Mouse (Mus musculus) layer of hippocampus, postnatal 14 days (tissue): ENCODE measurements around the gene Fam83e. TPM values are rescaled to one million over a fixed set of nuclear protein-coding genes. Genes with fewer than 3 reads are reported as not detected.
A peak's percentile ranks its signal among the peaks of the same experiment; 100 is the strongest.

Experiments used
- DNase-seq, 2 experiments: peaks; one replicate each; pipeline ENCODE4 v3.0.0; 2021 to 2022; ENCODE audit warnings: low spot score in 2 of 2, mixed read lengths in 1 of 2
- total RNA-seq, 2 experiments: library from RNA; stranded (reverse); gene quantifications; 2 replicates each; pipeline ENCODE4 v1.2.3; 2021

Gene Fam83e
- total RNA-seq, 2 experiments from 2014 or later = 0.48 to 0.60 TPM

DNA sequence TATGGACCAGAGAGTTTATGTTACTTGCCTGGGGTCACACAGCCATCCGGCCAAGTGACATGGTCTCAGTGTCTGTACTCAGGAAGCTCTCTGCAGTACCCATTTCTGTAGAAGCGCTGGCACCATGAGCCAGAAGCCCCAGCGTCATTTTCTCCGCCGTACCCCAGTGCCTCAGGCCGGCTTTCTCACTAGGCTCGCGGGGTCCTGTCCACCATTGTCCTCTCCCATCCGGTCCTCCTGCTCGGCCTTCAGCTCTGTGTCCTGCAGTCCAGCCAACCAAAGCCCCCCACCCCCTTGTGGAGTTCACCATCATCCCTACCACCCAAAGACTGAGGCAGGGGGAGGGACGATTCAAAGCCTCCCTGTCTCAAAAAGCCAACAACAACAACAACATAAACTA is 19.4 kb upstream of the Fam83e start:
- DNase-seq = no peak

DNA sequence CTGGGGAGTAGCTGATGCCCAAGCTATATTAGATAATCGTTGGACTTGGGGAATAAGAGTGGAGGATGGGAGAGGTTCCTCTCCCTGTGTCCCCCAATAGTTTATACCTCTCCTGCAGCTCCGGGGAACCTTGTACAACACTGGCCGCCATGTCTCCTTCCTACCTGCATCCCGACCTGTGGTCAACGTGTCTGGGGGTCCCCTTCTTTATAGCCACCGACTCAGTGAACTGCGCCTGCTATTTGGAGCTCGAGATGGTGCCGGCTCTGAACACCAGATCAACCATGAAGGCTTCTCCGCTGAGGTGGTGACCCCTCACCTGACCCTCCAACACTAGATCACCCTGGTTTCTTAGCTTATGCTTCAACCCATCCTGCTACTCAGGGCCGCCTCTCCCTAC is 18.7 kb upstream of the Fam83e start:
- no peak for DNase-seq

DNA sequence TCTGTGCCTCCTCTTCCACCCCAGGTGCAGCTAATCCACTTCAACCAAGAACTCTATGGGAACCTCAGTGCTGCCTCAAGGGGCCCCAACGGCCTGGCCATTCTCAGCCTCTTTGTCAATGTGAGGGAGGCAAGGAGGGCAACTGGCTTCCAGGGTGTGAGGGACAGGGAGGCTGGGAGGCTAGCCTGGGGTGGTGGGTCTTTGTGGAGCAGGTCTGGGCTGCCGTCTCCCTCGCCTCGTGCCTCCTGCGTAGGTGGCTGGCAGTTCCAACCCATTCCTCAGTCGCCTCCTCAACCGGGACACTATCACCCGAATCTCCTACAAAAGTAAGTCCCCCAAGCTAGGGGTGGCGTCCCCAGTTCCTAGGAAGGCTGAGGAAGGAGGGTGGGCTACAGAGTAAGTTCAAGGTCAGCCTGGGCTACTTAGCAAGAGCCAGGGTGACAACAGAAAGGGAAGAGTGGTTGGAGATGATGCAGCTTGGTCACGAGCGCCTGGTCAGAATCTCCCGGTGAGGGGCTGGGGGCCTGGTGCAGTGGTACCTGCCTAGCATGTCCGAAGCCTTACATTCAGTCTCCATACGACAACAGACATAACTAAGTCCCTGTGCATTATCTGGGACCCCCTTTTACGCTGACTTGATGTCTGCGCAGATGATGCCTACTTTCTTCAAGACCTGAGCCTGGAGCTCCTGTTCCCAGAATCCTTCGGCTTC is 18.0 kb upstream of the Fam83e start:
- no peak for DNase-seq

DNA sequence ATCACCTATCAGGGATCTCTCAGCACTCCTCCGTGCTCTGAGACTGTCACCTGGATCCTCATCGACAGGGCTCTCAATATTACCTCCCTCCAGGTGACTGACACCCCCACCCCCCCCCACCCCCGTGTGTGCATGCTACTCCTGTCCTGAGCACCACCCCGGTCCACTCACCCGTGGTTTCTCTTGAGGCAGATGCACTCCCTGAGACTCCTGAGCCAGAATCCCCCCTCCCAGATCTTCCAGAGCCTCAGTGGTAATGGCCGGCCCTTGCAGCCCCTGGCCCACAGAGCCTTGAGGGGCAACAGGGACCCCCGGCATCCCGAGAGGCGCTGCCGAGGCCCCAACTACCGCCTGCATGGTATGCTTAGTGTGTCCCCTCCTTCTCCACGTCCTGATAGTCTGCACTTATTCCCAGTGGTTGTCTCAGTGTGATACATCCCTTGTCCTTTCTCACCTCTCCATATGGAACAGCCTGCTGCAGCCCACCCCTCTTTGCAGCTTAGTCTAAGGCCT is 17.4 kb upstream of the Fam83e start:
- no peak for DNase-seq

DNA sequence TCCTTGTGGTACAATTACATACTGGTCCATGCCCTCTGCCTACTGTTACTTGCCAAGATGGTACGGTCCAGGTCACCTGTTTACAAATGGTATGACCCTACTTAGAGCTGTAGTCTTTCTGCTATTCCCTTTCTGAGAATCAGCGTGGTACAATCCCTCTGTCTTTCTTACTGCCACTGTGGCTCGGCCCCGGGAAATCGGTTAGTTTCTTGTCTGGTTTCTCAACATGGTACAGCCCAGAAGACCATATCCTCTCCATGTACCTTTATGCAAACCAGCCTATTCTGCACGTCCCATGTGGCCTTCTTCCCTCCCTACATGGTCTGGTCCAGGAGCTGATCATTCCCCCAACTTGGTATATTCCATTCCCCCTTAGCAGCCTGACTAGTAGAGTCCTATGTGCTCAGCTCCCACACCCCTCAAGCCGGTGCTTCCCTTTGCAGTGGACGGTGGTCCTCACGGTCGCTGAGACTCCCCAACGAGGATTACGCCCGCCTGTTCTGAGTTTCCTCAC is 16.9 kb upstream of the Fam83e start:
- DNase-seq = peak; percentile 85 to 90

DNA sequence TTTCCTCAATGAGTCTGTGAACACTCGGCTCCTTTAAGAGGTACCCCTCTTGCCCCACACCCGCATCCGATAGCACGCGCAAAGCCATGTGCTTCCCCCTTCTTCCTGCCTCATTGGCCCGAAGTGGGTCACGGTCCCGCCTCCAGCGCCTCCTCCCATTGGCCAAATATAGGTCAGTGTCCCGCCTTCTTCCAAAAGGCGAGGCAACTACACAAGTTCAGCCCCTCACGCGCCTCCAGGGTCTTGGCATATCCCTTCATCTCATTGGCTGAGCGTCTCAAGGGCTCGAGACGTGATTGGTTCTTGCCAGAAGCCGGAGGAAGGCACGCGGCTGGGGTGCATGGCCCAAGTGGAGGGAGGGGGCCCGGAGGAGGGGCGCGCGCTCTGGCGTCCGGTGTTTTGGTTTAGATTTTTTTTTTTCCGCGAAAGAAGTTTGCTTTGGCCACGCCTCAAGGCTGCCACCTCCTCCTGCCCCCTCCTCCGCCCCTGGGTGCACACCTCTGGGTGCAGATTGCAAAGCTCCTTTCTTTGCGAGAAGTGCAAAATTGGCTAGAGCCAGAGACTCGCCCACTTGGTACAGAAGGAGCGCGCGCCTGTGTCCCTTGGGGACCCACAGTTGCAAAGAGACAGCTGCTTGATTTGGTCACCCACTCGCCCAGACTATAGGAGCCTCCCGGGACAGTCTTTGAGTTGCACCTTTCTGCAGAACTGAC is 16.1 kb upstream of the Fam83e start, which contains the start of gene Dbp:
TSS of gene Dbp (plus strand) at position 359 of the 713 bp plus-strand sequence.
- DNase-seq = peak; percentile 98 to 100

DNA sequence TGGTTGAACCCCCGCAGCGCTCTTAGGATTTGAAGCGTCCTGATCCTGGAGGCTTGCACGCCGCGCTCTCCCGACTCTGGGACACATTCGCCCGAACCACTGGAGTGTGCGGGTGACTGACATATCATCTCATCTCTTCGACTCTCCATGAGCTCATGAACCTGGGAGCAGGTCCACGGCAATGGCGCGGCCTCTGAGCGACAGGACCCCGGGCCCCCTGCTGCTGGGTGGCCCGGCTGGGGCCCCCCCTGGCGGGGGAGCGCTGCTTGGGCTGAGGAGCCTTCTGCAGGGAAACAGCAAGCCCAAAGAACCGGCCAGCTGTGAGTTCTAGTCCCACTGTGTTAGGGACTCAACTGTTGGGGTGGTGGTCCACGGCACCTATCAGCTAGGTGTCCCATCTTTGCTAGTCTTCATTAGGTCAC is 15.6 kb upstream of the Fam83e start:
- no peak for DNase-seq

DNA sequence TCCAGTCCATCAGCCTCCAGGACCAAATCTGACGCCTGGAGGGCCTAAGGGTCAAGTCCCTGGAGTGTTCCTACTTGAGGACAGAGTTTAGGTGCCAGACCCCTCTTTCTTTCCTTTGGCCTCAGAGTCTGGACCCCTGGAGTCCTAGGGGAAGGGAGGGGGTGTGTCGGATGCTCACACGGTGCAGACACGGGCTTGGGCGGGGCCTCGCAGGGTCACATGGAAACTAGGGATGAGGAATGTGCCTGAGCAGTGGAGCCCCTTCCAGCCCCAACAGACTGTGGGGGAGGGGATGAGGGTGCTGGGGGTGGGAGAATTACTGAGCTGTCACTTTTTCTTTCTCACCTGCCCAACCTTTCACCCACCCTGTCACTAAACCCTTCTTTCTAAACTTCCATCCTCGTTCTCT is 15.1 kb upstream of the Fam83e start:
- peak; percentile 84 to 89 for DNase-seq

DNA sequence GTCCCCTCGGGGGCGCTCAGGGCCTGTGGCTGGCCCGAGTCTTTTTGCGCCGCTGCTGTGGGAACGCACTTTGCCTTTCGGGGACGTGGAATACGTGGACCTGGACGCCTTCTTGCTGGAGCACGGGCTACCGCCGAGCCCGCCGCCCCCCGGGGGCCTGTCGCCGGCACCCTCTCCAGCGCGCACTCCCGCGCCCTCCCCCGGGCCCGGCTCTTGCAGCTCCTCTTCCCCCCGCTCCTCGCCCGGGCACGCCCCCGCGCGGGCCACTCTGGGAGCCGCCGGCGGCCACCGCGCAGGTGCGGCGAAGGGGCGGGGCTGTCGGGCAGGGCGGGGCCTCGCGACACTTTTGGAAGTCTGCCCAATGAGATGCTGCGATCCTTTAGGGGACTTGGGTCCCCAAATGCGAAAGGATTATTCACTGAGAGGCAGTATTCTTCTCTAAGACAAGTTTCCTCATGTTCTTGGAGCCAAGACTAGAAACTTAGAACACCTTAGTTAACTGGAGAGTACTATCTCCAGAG is 14.2 kb upstream of the Fam83e start:
- DNase-seq = peak; percentile 82 to 88

DNA sequence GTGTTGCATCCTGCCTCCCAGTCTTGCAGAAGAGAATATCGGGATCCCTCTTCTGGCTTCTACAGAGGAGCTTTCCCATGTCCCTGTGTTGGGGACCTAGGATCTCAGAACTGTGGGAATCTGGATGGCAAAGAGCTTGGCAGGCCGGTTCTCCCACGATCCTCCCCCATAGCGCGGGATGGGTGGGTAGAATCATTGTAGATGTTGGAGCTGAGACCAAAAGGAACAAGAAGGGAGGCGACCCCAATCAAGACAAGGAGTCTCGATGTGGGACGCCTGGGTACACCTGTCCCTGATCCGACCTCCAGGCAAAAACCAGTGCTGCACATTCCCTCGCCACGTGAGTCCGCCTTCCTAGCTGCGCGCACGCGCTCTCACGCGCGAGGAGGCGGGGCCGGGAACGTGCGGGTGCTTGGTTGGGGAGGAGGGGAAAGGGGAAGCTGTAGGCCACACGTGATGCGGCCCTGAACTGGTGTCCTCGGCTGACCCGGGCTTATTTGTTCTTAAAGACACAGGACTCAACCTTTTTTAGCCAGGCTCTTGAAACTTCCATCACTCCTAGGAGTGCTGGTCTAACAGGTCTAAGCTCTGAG is 13.5 kb upstream of the Fam83e start:
- peak; percentile 95 to 96 for DNase-seq

DNA sequence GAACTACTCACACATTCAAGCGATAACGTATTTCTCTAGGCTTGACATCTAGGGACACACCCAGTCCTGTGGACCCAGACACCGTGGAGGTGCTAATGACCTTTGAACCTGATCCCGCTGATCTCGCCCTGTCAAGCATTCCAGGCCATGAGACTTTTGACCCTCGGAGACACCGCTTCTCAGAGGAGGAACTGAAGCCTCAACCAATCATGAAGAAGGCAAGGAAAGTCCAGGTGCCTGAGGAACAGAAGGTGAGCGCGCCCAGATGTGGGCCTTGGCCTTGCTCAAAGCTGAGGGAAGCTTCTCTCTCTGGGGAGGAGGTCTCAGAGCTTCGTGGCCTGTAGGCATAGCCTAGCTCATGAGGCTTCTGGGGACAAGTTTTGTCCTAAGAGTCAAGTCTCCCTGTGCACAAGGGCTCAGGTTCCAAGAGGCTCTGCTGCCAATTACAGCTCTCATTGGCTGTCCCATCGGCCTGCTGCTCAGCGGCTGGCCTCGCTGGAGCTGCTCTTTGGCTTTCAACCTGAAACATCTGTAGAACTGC is 12.7 kb upstream of the Fam83e start:
- peak; percentile 36 to 57 for DNase-seq

DNA sequence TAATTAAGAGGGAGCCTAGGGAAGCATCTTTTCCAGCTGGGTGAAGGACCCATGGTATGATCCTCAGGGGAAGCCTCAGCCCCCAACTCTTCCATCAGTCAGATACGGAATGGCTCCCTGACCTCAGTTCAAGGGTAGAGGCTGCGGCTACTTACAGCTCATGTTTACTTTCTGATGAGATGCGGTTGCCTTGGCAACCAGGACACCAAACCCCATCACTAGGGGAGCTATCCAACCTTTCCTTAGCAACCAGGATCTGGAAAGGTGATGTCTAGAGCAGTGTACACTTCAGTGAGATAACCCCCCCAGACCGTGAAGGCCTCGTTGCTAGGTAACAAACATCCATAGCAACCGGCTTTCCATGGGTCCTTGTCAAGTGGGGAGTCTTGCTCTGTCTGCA is 12.0 kb upstream of the Fam83e start:
- peak in 1 of 2 experiments; percentile 52 for DNase-seq

DNA sequence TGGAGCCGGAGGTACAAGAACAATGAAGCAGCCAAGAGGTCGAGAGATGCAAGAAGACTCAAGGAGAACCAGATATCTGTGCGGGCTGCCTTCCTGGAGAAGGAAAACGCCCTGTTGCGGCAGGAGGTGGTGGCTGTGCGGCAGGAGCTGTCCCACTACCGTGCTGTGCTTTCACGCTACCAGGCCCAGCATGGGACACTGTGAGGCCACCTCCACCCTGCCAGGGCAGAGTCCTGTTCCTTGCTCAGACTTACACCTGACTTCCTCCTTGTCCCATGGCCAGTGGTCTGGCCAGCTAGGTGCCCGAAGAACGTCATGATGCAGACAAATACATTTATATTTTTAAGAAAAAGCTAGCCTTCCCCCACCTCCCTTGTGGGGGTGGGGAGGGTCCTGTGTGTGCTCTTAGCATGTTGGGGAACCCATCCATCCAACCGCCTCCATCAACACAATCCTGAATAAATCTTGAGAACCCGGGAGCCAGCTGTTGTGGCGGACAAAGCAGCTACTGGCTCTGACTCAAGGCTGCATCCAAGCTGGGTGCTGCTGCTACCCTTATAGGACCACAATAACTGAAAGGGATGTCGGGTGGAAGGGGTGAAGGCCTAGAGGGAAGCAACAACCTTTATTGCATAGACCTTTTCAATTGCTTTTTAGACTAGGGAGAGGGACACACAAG is 11.2 kb upstream of the Fam83e start:
- peak in 1 of 2 experiments; percentile 26 for DNase-seq

DNA sequence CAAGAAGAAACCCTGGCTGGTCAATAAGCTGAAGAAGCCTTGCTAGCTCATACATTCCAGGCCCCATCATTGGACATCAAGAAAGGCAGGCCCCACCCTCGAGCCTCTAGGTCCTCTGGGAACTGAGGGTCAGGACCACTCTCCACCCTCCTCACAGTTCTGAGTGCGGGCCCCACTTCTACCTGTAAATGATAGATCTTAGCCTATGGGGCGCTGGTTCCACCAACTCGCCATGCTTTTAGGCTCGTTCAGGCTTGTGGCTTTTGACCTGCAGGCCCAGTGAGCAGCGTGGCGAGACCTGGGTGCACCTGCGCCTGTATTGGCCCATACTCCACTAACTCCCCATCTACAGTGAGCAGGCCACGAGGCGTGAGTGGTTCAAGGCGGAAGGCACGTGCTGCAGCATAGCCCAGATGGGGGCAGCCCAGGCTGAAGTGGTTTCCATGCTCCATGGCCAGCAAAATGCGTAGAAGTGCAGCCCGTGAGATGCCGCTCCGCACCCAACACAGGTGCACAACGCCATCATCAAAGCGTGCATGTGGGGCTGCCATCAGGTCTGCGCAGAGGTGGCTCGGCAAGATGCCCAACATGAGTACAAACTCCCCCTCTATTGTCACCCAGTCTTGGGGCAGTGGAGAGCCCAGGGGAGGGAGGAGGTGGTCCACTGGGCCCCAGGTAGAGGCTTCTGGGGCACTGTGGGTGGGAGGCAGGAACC is 10.4 kb upstream of the Fam83e start:
- peak in 1 of 2 experiments; percentile 20 for DNase-seq

DNA sequence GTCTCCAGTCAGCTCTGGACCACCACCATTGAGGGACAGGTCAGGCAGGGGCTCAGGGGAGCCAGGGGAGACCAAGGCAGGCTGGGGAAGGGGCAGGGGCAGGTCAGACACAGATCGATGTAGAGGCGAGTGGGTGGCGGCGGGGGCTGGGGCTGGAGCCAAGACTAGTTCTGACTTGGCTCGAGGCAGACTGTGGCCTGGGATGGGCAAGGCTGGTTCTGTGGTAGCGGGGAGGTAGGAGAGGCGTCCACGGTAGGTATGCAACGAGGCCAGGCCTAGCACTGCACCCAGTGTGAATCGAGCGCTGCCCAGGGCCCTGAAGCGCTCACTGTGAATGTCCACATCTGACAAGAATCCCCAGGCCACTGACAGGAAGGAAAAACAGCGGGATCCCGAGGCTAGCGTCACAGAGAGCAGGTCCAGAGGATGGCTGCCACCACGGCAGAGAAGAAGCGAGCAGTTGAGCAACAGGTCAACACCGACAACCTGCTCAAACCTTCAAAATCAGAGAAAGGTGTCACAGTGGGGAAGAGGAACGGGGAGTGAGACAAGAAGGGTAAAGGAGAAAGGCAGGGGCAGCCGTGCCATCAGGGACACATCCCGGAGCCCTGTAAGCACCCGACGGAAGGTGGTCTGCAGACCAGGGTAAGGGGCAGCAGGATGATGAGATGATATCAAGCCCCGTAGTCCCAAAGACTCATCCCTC is 9.5 kb upstream of the Fam83e start:
- DNase-seq = no peak

DNA sequence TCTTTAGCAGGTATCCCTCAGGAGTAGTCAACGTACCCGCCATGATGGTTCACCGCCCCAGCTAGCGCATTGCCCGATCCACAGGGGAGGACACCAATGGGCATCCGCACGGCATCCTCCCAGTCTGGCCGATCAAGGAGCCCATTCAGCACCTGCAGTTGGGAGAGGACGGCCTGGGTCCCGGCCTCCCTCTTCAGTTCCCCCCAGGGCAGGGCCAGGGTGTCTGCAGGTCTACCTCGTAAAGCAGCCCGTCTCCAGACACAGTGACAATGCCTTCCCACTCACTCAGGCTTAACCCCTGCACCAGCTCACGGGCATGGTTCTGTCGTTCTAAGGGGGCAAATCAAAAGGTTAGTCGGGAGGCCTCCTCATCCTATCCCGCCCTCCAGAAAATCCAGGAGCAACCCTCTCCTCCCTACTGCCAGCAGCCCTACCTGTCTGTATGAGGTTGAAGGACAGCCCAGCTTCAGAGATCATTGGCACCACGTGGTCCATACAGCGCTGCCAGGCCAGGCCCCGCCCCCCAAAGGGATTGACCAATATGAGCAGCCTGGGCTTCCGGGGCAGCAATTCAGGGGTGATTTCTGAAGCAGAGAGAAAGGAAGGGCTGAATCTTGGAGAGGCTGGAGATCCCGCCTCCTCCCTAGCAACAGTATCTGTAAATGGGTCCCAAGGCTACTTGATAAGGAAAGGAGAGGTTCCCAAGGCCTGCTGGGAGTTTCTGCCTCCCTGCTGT is 8.8 kb upstream of the Fam83e start:
- DNase-seq = no peak

DNA sequence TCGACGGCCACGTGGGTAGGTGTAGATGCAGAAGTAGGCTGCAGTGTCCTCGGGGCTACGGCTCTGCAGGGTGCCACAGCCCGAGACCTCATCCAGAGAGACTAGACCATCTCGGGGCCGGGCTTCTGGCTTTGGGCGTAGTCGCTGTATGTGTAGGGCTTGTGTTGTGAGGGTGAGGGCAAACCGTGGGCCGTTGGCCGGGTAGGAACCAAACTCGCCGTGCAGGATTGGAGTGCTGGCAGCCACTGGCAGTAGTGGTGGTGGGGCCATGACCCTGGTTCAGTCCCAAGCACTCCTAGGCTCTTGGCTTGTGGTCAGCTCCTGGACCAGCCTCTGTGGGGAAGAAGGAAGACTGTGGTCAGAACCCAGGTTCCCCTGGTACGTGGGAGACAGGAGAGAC is 7.6 kb upstream of the Fam83e start:
- DNase-seq = no peak

DNA sequence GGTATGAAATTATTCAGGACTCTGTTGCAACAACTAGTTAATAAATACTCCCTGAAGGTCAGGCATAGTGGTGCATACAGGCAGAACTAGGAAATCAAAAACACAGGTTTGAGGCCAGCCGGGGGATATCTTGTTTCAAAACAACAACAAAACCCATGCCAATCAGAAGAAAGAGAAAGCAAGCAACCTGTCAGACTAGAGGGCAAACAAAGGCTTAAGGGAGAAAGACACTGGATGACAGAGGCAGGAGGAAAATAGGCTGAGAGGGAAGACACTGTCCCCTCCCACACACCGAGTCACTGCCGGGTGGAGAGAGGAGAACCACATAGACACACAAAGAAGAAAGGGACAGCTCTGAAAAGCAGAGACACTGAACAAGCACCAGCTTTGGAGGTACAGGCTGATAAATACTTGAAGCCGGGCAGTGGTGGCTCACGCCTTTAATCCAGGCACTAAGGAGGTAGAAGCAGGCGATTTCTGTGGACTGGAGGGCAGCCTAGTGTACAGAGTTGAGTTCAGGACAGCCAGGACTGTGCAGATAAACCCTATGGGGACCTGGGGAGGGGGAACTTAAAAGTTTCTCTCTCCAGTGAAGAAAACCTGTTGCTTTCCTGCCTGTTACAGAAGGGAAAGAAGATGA is 7.0 kb upstream of the Fam83e start:
- DNase-seq = no peak
